Mouse (Mus musculus) lung, adult 2 months (tissue): Measurements from ENCODE around the gene Pak4.

ENCODE experiments used
- CTCF ChIP-seq: fragments of 200-500 bp; IDR thresholded peaks from 2 replicates; pipeline ENCODE4 v1.5.1; 2011; ENCODE audit warnings: mild to moderate bottlenecking, low read length, control low read depth; ENCODE audit not compliant: insufficient read depth
- POLR2A ChIP-seq: fragments of 200-500 bp; IDR thresholded peaks from 2 replicates; pipeline ENCODE4 v1.6.1; 2011; ENCODE audit warnings: low read depth, mild to moderate bottlenecking, control low read depth, low read length, borderline replicate concordance; ENCODE audit errors: extremely low read depth

DNA sequence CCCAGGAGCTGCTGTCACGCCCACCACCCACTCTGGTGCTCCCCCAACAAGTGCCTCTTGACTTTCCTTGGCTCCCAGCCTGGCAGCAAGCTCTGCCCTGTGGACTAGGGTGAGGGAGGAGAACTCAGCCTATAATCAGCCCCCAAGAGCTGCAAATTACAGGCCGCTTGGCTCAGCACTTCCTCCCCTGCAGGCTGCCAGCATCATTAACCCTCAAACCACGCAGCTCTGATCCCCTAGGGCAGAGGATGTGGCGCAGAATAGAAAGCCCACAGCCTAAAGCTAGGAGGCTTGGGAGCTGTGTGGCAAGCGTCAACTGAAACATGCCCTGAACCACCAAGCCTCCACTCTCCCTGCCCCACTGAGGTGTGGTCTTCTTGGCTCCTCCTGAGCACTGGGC, 32.6 kb downstream of the Pak4 start:
- TF ChIP-seq POLR2A (no peak), CTCF (no peak)
